24 mouse cellular contexts compared by ENCODE assay signal in the genomic region with DNA sequence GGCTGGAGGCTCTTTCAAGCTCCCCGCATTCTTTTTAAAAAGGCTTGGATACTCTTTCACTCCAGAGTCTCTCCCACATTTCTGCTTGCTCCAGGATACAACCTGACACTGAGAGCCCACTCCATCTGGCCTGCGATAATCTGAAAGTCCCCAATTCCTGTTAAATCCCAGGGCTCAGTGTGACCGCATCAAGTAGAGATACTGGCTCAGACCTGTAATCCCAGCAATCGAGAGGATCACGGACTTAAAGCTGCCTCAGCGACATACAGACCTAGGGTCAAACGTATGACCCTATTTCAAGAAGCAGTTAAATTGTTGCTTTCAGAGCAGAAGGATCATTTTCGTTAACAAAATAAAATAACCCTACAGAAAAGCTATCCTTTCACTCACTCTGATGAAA.
"Had no signal": no experiment of that assay in that cellular context is flagged by ENCODE, and none has a peak within 500 bp of the region (broad histone marks: within the 10 kb centered on the region; RNA-seq: fewer than 3 reads in every experiment).

No protein-coding gene starts in this region.

- H3K36me3 ChIP-seq: heart, embryonic 10.5 days; heart, embryonic 12.5 days; hindbrain, embryonic 12.5 days; hindbrain, embryonic 15.5 days; limb, embryonic 10.5 days; limb, embryonic 12.5 days; liver, embryonic 13.5 days had no signal

- H3K4me3 ChIP-seq: gastrocnemius, adult 2 months; heart, embryonic 10.5 days; heart, embryonic 12.5 days; hindbrain, embryonic 12.5 days; hindbrain, embryonic 15.5 days; layer of hippocampus, adult 2 months; left cerebral cortex, adult 2 months; limb, embryonic 10.5 days; limb, embryonic 12.5 days; liver, embryonic 13.5 days had no signal

- H3K9ac ChIP-seq: heart, embryonic 12.5 days; hindbrain, embryonic 12.5 days; hindbrain, embryonic 15.5 days; limb, embryonic 12.5 days; liver, embryonic 13.5 days had no signal

- ATAC-seq: hindbrain, postnatal 0 days; intestine, embryonic 16.5 days had no signal

- H3K4me2 ChIP-seq: heart, embryonic 12.5 days; hindbrain, embryonic 12.5 days; hindbrain, embryonic 15.5 days; limb, embryonic 12.5 days; liver, embryonic 11.5 days; liver, embryonic 13.5 days had no signal

- H3K9me3 ChIP-seq: heart, embryonic 10.5 days; heart, embryonic 12.5 days; hindbrain, embryonic 12.5 days; hindbrain, embryonic 15.5 days; limb, embryonic 10.5 days; limb, embryonic 12.5 days; liver, embryonic 13.5 days had no signal

- H3K27me3 ChIP-seq: heart, embryonic 12.5 days; hindbrain, embryonic 12.5 days; hindbrain, embryonic 15.5 days; limb, embryonic 12.5 days had no signal

- H3K27ac ChIP-seq: gastrocnemius, adult 2 months; heart, embryonic 10.5 days; hindbrain, embryonic 12.5 days; hindbrain, embryonic 15.5 days; hindbrain, postnatal 0 days; layer of hippocampus, adult 2 months; left cerebral cortex, adult 2 months; limb, embryonic 10.5 days; limb, embryonic 12.5 days; liver, embryonic 13.5 days had no signal

- DNase-seq: gastrocnemius, adult 2 months; gastrocnemius, postnatal 10 days; gastrocnemius, postnatal 25 days; heart, adult 18-20 months; heart, postnatal 14 days; heart, postnatal 36 days; kidney, adult 18-20 months; kidney, adult 8-10 months; kidney, postnatal 10 days; kidney, postnatal 25 days; kidney, postnatal 4 days; liver; liver, embryonic 13.5 days had no signal
